Mouse (Mus musculus) heart, adult 2 months (tissue): ENCODE measurements at regions not wholly inside any gene's neighbourhood (a gene's known extent, or its start where the extent isn't known, plus 50 kb on each side); places are given as distances from the start of the nearest gene placed in this dataset.

Experiments used
- CTCF ChIP-seq: fragments of 200-600 bp; IDR thresholded peaks from 2 replicates; pipeline ENCODE4 v1.8.1; 2022; ENCODE audit warnings: antibody characterized with exemption, mild to moderate bottlenecking, moderate library complexity
- POLR2A ChIP-seq: fragments of 200-500 bp; IDR thresholded peaks from 2 replicates; pipeline ENCODE4 v1.6.1; 2011; ENCODE audit warnings: mild to moderate bottlenecking, low read depth, low read length, control low read depth; ENCODE audit not compliant: insufficient read depth

DNA sequence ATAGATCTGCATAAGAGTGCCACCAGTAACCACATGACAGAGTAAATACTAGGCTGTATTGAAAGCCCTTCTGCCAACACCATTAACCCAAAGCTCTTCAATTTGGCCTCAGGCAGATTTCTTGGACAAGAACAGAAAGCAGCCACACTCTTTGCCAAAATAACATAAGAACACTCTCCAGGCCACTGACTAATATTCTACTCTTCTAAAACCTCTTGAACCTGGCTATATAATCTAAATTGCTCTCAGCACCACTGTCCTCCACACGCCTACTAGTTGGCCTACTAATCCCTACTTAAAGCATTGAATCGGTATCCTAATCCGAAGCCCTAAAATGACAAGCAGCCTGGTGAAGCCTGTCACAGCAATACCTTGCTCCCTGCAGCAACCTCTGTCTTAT is 467.5 kb downstream of the 1700129C05Rik start:
- no peak for TF ChIP-seq POLR2A
- TF ChIP-seq CTCF, result no peak
